Mouse (Mus musculus) ES-Bruce4 (cell line): ENCODE measurements around the gene Vmn1r183. TPM values are rescaled to one million over a fixed set of nuclear protein-coding genes. Genes with fewer than 3 reads are reported as not detected.

Experiments
- H3K27ac ChIP-seq: 2 replicates; pipeline ENCODE4 v1.5.1; 2012; ENCODE audit warnings: low read length, inconsistent platforms; ENCODE audit not compliant: insufficient read depth
- H3K27me3 ChIP-seq: 2 replicates; pipeline ENCODE4 v1.6.1; 2012; ENCODE audit warnings: mild to moderate bottlenecking, low read length, inconsistent platforms; ENCODE audit not compliant: control insufficient read depth, poor library complexity, insufficient read depth, severe bottlenecking
- H3K36me3 ChIP-seq: 2 replicates; pipeline ENCODE4 v1.6.1; 2012; ENCODE audit warnings: inconsistent platforms, mild to moderate bottlenecking, low read length, moderate library complexity; ENCODE audit not compliant: control insufficient read depth, poor library complexity, insufficient read depth, severe bottlenecking
- H3K4me1 ChIP-seq: one replicate; pipeline ENCODE4 v1.8.1; 2011; ENCODE audit warnings: low read length; ENCODE audit not compliant: control insufficient read depth, insufficient read depth
- H3K4me3 ChIP-seq: 2 replicates; pipeline ENCODE4 v1.5.1; 2011; ENCODE audit warnings: low read depth, mild to moderate bottlenecking, low read length
- H3K9ac ChIP-seq: 2 replicates; pipeline ENCODE4 v1.6.1; 2012; ENCODE audit warnings: low read depth, mild to moderate bottlenecking, inconsistent platforms; ENCODE audit not compliant: poor library complexity, severe bottlenecking
- H3K9me3 ChIP-seq: replicated peaks from 2 replicates; pipeline ENCODE4 v1.6.1; 2012; ENCODE audit warnings: mild to moderate bottlenecking, low read length, inconsistent platforms; ENCODE audit not compliant: control insufficient read depth, poor library complexity, insufficient read depth, severe bottlenecking
- CTCF ChIP-seq: IDR thresholded peaks from one replicate; pipeline ENCODE4 v1.8.1; 2011; ENCODE audit warnings: low read depth, low read length
- EP300 ChIP-seq: IDR thresholded peaks from 2 replicates; pipeline ENCODE4 v1.6.1; 2011; ENCODE audit warnings: low read depth, low read length; ENCODE audit not compliant: insufficient read depth
- POLR2A ChIP-seq: IDR thresholded peaks from one replicate; pipeline ENCODE4 v1.8.1; 2011; ENCODE audit warnings: low read length; ENCODE audit not compliant: insufficient read depth
- polyA plus RNA-seq: library from polyadenylated mRNA; stranded (reverse); fragments of >200 nt; gene quantifications from 2 replicates; pipeline ENCODE4 v1.2.4, GENCODE M21; 2011; ENCODE audit warnings: low read depth; ENCODE audit not compliant: missing spikeins, insufficient read depth, insufficient read length

Gene Vmn1r183
- polyA plus RNA-seq, 1 experiment = not detected

DNA sequence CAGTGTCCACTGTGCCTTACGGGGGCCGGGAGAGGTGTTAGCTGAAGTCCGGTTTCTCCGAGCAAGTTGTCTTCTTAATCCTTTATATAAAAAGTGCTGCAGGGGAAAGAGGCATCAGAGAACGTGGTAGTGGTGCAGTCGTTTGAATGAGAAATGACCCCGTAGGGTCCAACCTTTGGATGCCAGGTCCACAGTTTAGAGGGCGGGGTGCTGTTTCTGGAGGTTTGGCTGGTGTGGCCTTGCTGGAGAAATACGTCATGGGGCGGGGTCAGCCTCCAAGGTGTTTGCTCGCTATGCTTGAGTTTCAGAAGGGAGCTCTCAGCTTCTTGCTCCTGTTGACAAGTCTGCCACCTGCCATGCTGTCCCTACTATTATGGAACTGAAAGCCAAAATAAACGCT, 59.9 kb downstream of the Vmn1r183 start:
- Histone ChIP-seq H3K27ac (no peak overlapping the region), H3K9ac (peak overlapping the region; percentile 39), H3K4me3 (peak overlapping the region; percentile 94), H3K9me3 (no peaks in the 10 kb centered on the region), H3K4me1 (no peaks in the 10 kb centered on the region), H3K36me3 (no peaks in the 10 kb centered on the region), H3K27me3 (no peaks in the 10 kb centered on the region)
- TF ChIP-seq EP300 = no peak
- no peak for TF ChIP-seq POLR2A
- TF ChIP-seq CTCF = no peak

Other genes with a start within 250 kb of the Vmn1r183 start
- 0.23 TPM in 1 of 2 replicates, not detected in the other for gene Vmn1r175, start 242.6 kb upstream of the Vmn1r183 start, polyA plus RNA-seq
- gene Vmn1r176, start 215.9 kb upstream of the Vmn1r183 start, polyA plus RNA-seq = not detected in 2 replicates
- gene Vmn1r177, start 186.8 kb upstream of the Vmn1r183 start, polyA plus RNA-seq = not detected in 2 replicates
- gene Vmn1r178, start 161.2 kb upstream of the Vmn1r183 start, polyA plus RNA-seq = not detected in 2 replicates
- not detected in 2 replicates for gene Vmn1r179, start 126.3 kb upstream of the Vmn1r183 start, polyA plus RNA-seq
- not detected in 2 replicates for gene Vmn1r180, start 102.6 kb upstream of the Vmn1r183 start, polyA plus RNA-seq
- 0.15 TPM in 1 of 2 replicates, not detected in the other for gene Vmn1r181, start 78.6 kb upstream of the Vmn1r183 start, polyA plus RNA-seq
- gene V1rd19, start 51.6 kb upstream of the Vmn1r183 start, polyA plus RNA-seq = not detected in 2 replicates
- gene Zfp180, start 28.7 kb downstream of the Vmn1r183 start, polyA plus RNA-seq = 16.9 and 18.2 TPM in 2 replicates
- gene Zfp112, start 59.1 kb downstream of the Vmn1r183 start, polyA plus RNA-seq = 1.3 and 1.4 TPM in 2 replicates
- gene Zfp235, start 80.9 kb downstream of the Vmn1r183 start, polyA plus RNA-seq = 3.9 and 4.6 TPM in 2 replicates
- 0.84 and 1.9 TPM in 2 replicates for gene Zfp114, start 121.8 kb downstream of the Vmn1r183 start, polyA plus RNA-seq
- 7.9 and 8.9 TPM in 2 replicates for gene Zfp111, start 158.2 kb downstream of the Vmn1r183 start, polyA plus RNA-seq
- gene Zfp109, start 184.3 kb downstream of the Vmn1r183 start, polyA plus RNA-seq = 3.9 and 4.5 TPM in 2 replicates
- gene Zfp108, start 201.5 kb downstream of the Vmn1r183 start, polyA plus RNA-seq = 0.36 TPM in 1 of 2 replicates, not detected in the other
- 8.5 and 14.3 TPM in 2 replicates for gene Zfp93, start 217.2 kb downstream of the Vmn1r183 start, polyA plus RNA-seq
- 5.6 and 9.0 TPM in 2 replicates for gene Zfp61, start 248.0 kb downstream of the Vmn1r183 start, polyA plus RNA-seq